Mouse (Mus musculus) intestine, embryonic 14.5 days (tissue): Measurements from ENCODE around the gene Matk. TPM values are rescaled to one million over a fixed set of nuclear protein-coding genes. Genes with fewer than 3 reads are reported as not detected.

Source experiments
- ATAC-seq: fragments of 200-750 bp; cut with Nextera tagmentation; replicated peaks from 2 replicates; pipeline ENCODE4 v1.8.0; 2017; ENCODE audit warnings: low read depth, moderate number of reproducible peaks, moderate TSS enrichment, moderate library complexity; ENCODE audit not compliant: low FRiP score, low TSS enrichment
- DNase-seq: peaks from one replicate; pipeline ENCODE4 v3.0.0-alpha.2; 2018; ENCODE audit warnings: low spot score
- H3K27ac ChIP-seq: fragments of 300-500 bp; sonication (generic); 2 replicates; pipeline ENCODE4 v1.5.1; 2014; ENCODE audit warnings: low read depth, mild to moderate bottlenecking, control low read depth
- H3K27me3 ChIP-seq: fragments of 300-500 bp; sonication (generic); replicated peaks from 2 replicates; pipeline ENCODE4 v1.6.1; 2014; ENCODE audit warnings: low read length, control low read depth; ENCODE audit not compliant: control insufficient read depth, insufficient read depth
- H3K36me3 ChIP-seq: fragments of 300-500 bp; sonication (generic); 2 replicates; pipeline ENCODE4 v1.6.1; 2014; ENCODE audit warnings: low read length, control low read depth; ENCODE audit not compliant: control insufficient read depth, insufficient read depth
- H3K4me1 ChIP-seq: fragments of 300-500 bp; sonication (generic); replicated peaks from 2 replicates; pipeline ENCODE4 v1.6.1; 2014; ENCODE audit warnings: low read length, control low read depth, mixed read lengths; ENCODE audit not compliant: control insufficient read depth, insufficient read depth
- H3K4me2 ChIP-seq: fragments of 300-500 bp; sonication (generic); 2 replicates; pipeline ENCODE4 v1.6.1; 2014; ENCODE audit warnings: low read length
- H3K4me3 ChIP-seq: fragments of 300-500 bp; sonication (generic); 2 replicates; pipeline ENCODE4 v1.5.1; 2014; ENCODE audit warnings: low read depth, low read length, control low read depth, mixed read lengths
- H3K9ac ChIP-seq: fragments of 300-500 bp; sonication (generic); 2 replicates; pipeline ENCODE4 v1.6.1; 2014; ENCODE audit warnings: mild to moderate bottlenecking, low read length
- H3K9me3 ChIP-seq: fragments of 300-500 bp; sonication (generic); 2 replicates; pipeline ENCODE4 v1.6.1; 2016; ENCODE audit warnings: low read length, control low read depth; ENCODE audit not compliant: control insufficient read depth
- WGBS: fragments of 180-500 bp; shearing (Covaris S2); extraction: QIAGEN DNeasy Blood & Tissue Kit; methylation state at CpG from one replicate; pipeline ENCODE4 v1.1.7; 2014; 5-methylcytosine and 5-hydroxymethylcytosine counted together
- polyA plus RNA-seq: library from polyadenylated mRNA; unstranded; fragments of >200 nt; fragmentation: Nextera tagmentation; extraction: Ambion mirVana; gene quantifications from 2 replicates; pipeline ENCODE4 v1.2.1, GENCODE M21; 2014

Matk gene
- polyA plus RNA-seq, 1 experiment from 2014 or later: 2.5 TPM

- H3K4me3 ChIP-seq: peak overlapping the region; percentile 70
- no peak overlapping the region for H3K27ac ChIP-seq
- no peak for DNase-seq
- H3K9me3 ChIP-seq: no peaks in the 10 kb centered on the region
- peaks cover 50% of the 10 kb centered on the region for H3K36me3 ChIP-seq
- WGBS: 84% methylated on average over 16 of the region's 16 CpGs
- peak overlapping the region; percentile 60 for H3K4me2 ChIP-seq
- peaks cover 12% of the 10 kb centered on the region; the same call in 1 of the 2 replicates for H3K4me1 ChIP-seq
- peak overlapping the region; percentile 78 for H3K9ac ChIP-seq
- H3K27me3 ChIP-seq: no peaks in the 10 kb centered on the region
- ATAC-seq: no peak
Observed at GRCm38 (mm10) chr10:81268643-81269412, 16.1 kb downstream of the Matk start.

GRCm38 (mm10) chr10:81272356-81272755 is 19.6 kb downstream of the Matk start:
- Histone ChIP-seq H3K27ac (no peak overlapping the region), H3K4me3 (no peak overlapping the region), H3K4me1 (peaks cover 8% of the 10 kb centered on the region; the same call in 1 of the 2 replicates), H3K27me3 (no peaks in the 10 kb centered on the region), H3K9me3 (no peaks in the 10 kb centered on the region), H3K4me2 (no peak overlapping the region), H3K9ac (no peak overlapping the region), H3K36me3 (peaks cover 39% of the 10 kb centered on the region)
- ATAC-seq (no peak), DNase-seq (no peak)
- 94% methylated on average over 21 of the region's 21 CpGs for WGBS

GRCm38 (mm10) chr10:81273842-81274241 is 21.1 kb downstream of the Matk start:
- H3K36me3 ChIP-seq: peaks cover 39% of the 10 kb centered on the region
- no peak overlapping the region for H3K9ac ChIP-seq
- H3K4me2 ChIP-seq: no peak overlapping the region
- ATAC-seq (no peak), DNase-seq (no peak)
- H3K4me1 ChIP-seq: peaks cover 4% of the 10 kb centered on the region; the same call in 1 of the 2 replicates
- no peaks in the 10 kb centered on the region for H3K9me3 ChIP-seq
- no peak overlapping the region for H3K4me3 ChIP-seq
- no peak overlapping the region for H3K27ac ChIP-seq
- 93% methylated on average over 19 of the region's 19 CpGs for WGBS
- H3K27me3 ChIP-seq: no peaks in the 10 kb centered on the region

GRCm38 (mm10) chr10:81277676-81278075 is 24.9 kb downstream of the Matk start:
- H3K9me3 ChIP-seq: no peaks in the 10 kb centered on the region
- no peak overlapping the region for H3K4me2 ChIP-seq
- H3K4me1 ChIP-seq: peaks cover 7% of the 10 kb centered on the region; the same call in 1 of the 2 replicates
- H3K36me3 ChIP-seq: peaks cover 17% of the 10 kb centered on the region
- no peak overlapping the region for H3K27ac ChIP-seq
- ATAC-seq (no peak), DNase-seq (no peak)
- H3K27me3 ChIP-seq: peaks cover 4% of the 10 kb centered on the region; the same call in 1 of the 2 replicates
- H3K9ac ChIP-seq: no peak overlapping the region
- H3K4me3 ChIP-seq: no peak overlapping the region
- WGBS: 78% methylated on average over 22 of the region's 22 CpGs

- Histone ChIP-seq H3K4me3 (no peak overlapping the region), H3K27ac (no peak overlapping the region), H3K9ac (no peak overlapping the region), H3K4me2 (peak overlapping the region; percentile 23; the same call in 1 of the 2 replicates), H3K4me1 (peaks cover 7% of the 10 kb centered on the region; the same call in 1 of the 2 replicates), H3K9me3 (no peaks in the 10 kb centered on the region), H3K27me3 (peaks cover 12% of the 10 kb centered on the region), H3K36me3 (no peaks in the 10 kb centered on the region)
- no peak for DNase-seq
- ATAC-seq: no peak
- WGBS: 32% methylated on average over 10 of the region's 10 CpGs
Observed at GRCm38 (mm10) chr10:81279496-81279895, 26.8 kb downstream of the Matk start.

- no peak overlapping the region for H3K9ac ChIP-seq
- H3K4me2 ChIP-seq: peak overlapping the region; percentile 55
- H3K27me3 ChIP-seq: peaks cover 22% of the 10 kb centered on the region
- peaks cover 9% of the 10 kb centered on the region; the same call in 1 of the 2 replicates for H3K4me1 ChIP-seq
- H3K27ac ChIP-seq: no peak overlapping the region
- 45% methylated on average over 6 of the region's 6 CpGs for WGBS
- DNase-seq: no peak
- no peaks in the 10 kb centered on the region for H3K36me3 ChIP-seq
- H3K9me3 ChIP-seq: no peaks in the 10 kb centered on the region
- H3K4me3 ChIP-seq: peak overlapping the region; percentile 45; the same call in 1 of the 2 replicates
- ATAC-seq: no peak
Observed at GRCm38 (mm10) chr10:81284189-81284588, 31.5 kb downstream of the Matk start.

GRCm38 (mm10) chr10:81284719-81285118 is 32.0 kb downstream of the Matk start:
- 6% methylated on average over 17 of the region's 17 CpGs for WGBS
- Histone ChIP-seq H3K4me1 (0 out of 2 replicates have a peak, but pooled peaks cover 4% of the 10 kb centered on the region), H3K4me2 (peak overlapping the region; percentile 55), H3K9ac (no peak overlapping the region; the same call in 1 of the 2 replicates), H3K9me3 (no peaks in the 10 kb centered on the region), H3K36me3 (no peaks in the 10 kb centered on the region), H3K4me3 (peak overlapping the region; percentile 45), H3K27me3 (peaks cover 24% of the 10 kb centered on the region), H3K27ac (no peak overlapping the region)
- DNase-seq (peak; percentile 77), ATAC-seq (peak; percentile 38)

GRCm38 (mm10) chr10:81285694-81286450 is 33.1 kb downstream of the Matk start:
- peak overlapping the region; percentile 45 for H3K4me3 ChIP-seq
- peak overlapping the region; percentile 33; the same call in 1 of the 2 replicates for H3K27ac ChIP-seq
- no peaks in the 10 kb centered on the region for H3K36me3 ChIP-seq
- peak; percentile 73 for ATAC-seq
- peaks cover 35% of the 10 kb centered on the region for H3K27me3 ChIP-seq
- peak overlapping the region; percentile 55 for H3K4me2 ChIP-seq
- peak; percentile 97 for DNase-seq
- H3K9me3 ChIP-seq: no peaks in the 10 kb centered on the region
- 0 out of 2 replicates have a peak, but pooled peaks cover 9% of the 10 kb centered on the region for H3K4me1 ChIP-seq
- 2% methylated on average over 54 of the region's 54 CpGs for WGBS
- H3K9ac ChIP-seq: peak overlapping the region; percentile 49
